Mouse (Mus musculus) stomach, embryonic 16.5 days (tissue): Measurements from ENCODE around the gene 2610318N02Rik. TPM values are rescaled to one million over a fixed set of nuclear protein-coding genes. Genes with fewer than 3 reads are reported as not detected.

Experiments
- ATAC-seq: fragments of 200-750 bp; cut with Nextera tagmentation; 2 replicates; pipeline ENCODE4 v1.8.0; 2017; ENCODE audit warnings: moderate number of reproducible peaks, moderate TSS enrichment; ENCODE audit not compliant: insufficient read depth, low FRiP score
- H3K27ac ChIP-seq: fragments of 300-500 bp; sonication (generic); 2 replicates; pipeline ENCODE4 v1.5.1; 2014; ENCODE audit warnings: low read length
- H3K27me3 ChIP-seq: fragments of 300-500 bp; sonication (generic); 2 replicates; pipeline ENCODE4 v1.6.1; 2014; ENCODE audit warnings: low read length, control low read depth, mixed read lengths; ENCODE audit not compliant: control insufficient read depth, insufficient read depth
- H3K36me3 ChIP-seq: fragments of 300-500 bp; sonication (generic); 2 replicates; pipeline ENCODE4 v1.6.1; 2014; ENCODE audit warnings: low read length; ENCODE audit not compliant: control insufficient read depth, insufficient read depth
- H3K4me1 ChIP-seq: fragments of 300-500 bp; sonication (generic); 2 replicates; pipeline ENCODE4 v1.6.1; 2014; ENCODE audit warnings: low read length, control low read depth, mixed read lengths; ENCODE audit not compliant: control insufficient read depth, insufficient read depth
- H3K4me2 ChIP-seq: fragments of 300-500 bp; sonication (generic); 2 replicates; pipeline ENCODE4 v1.6.1; 2014; ENCODE audit warnings: low read depth, low read length, mixed read lengths
- H3K4me3 ChIP-seq: fragments of 300-500 bp; sonication (generic); replicated peaks from 2 replicates; pipeline ENCODE4 v1.5.1; 2014; ENCODE audit warnings: mild to moderate bottlenecking, low read length
- H3K9ac ChIP-seq: fragments of 300-500 bp; sonication (generic); 2 replicates; pipeline ENCODE4 v1.6.1; 2014; ENCODE audit warnings: low read length
- H3K9me3 ChIP-seq: fragments of 300-500 bp; sonication (generic); replicated peaks from 2 replicates; pipeline ENCODE4 v1.6.1; 2016; ENCODE audit warnings: low read length, control low read depth; ENCODE audit not compliant: control insufficient read depth
- WGBS: fragments of 180-500 bp; shearing (Covaris S2); extraction: QIAGEN DNeasy Blood & Tissue Kit; methylation state at CpG from one replicate; pipeline ENCODE4 v1.1.7; 2014; 5-methylcytosine and 5-hydroxymethylcytosine counted together
- microRNA counts: library from miRNA; unstranded; fragments of <30 nt; microRNA quantifications from one replicate; lab custom pipeline; 2016
- microRNA-seq: library from miRNA; unstranded; fragments of <30 nt; microRNA quantifications from one replicate; pipeline ENCODE4, GENCODE M21; 2016
- polyA plus RNA-seq: library from polyadenylated mRNA; unstranded; fragments of >200 nt; fragmentation: Nextera tagmentation; extraction: Ambion mirVana; gene quantifications from 2 replicates; pipeline ENCODE4 v1.2.1, GENCODE M21; 2015

2610318N02Rik gene
- polyA plus RNA-seq, 1 experiment from 2014 or later: 21.3 TPM

DNA sequence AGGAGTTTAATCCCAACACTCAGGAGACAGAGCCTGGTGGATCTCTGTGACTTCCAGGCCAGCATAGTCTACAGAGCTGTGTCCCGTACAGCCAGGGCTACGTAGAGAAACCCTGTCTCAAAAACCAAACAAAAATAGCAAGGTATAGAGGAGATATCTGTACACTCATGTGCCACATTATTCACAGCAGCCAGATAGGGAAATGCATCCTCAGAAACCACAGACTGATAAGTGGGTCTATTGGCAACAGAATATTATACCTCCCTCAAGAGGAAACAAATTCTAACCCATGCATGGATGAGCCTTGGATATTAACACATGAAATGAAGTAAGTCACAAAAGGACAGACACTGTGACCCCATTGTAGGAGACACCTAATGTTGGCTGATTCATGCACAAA, 57.4 kb downstream of the 2610318N02Rik start:
- Histone ChIP-seq H3K4me1 (no peaks in the 10 kb centered on the region), H3K9ac (no peak overlapping the region), H3K27ac (no peak overlapping the region), H3K9me3 (no peaks in the 10 kb centered on the region), H3K4me3 (no peak overlapping the region), H3K4me2 (no peak overlapping the region), H3K36me3 (no peaks in the 10 kb centered on the region), H3K27me3 (no peaks in the 10 kb centered on the region)
- no peak for ATAC-seq
- WGBS: 74% methylated on average over 2 of the region's 2 CpGs

MicroRNAs encoded within 50 kb of the gene (microRNA counts, 519-probe panel; counts per million panel counts)
- microRNA mmu-miR-130b (lab: Ali Mortazavi, UCI) (3,579 counts per million, percentile 82 among the panel's probes with 10 or more counts), microRNA mmu-miR-301b (lab: Ali Mortazavi, UCI) (2,579 counts per million, percentile 55 among the panel's probes with 10 or more counts)

Small RNA genes lying within 50 kb of the gene (microRNA-seq; reads per million reads assigned to microRNA genes)
- 4,742 reads per million, percentile 91 among the genes with 10 or more reads in this experiment for gene Mir130b
- gene Mir301b: 54.8 reads per million, percentile 49 among the genes with 10 or more reads in this experiment

Other genes starting within 250 kb of the 2610318N02Rik start
- 21.8 and 23.1 TPM in 2 replicates for gene Ppm1f, start 228.7 kb downstream of the 2610318N02Rik start, polyA plus RNA-seq
- gene Mapk1, start 141.8 kb downstream of the 2610318N02Rik start, polyA plus RNA-seq: 130 and 134 TPM in 2 replicates
- 11.7 and 11.8 TPM in 2 replicates for gene Ypel1, start 55.5 kb downstream of the 2610318N02Rik start, polyA plus RNA-seq
- gene Ppil2, start 13.9 kb downstream of the 2610318N02Rik start, polyA plus RNA-seq: 123 and 135 TPM in 2 replicates
- gene Sdf2l1, start 7.2 kb upstream of the 2610318N02Rik start, polyA plus RNA-seq: 140 and 152 TPM in 2 replicates
- 15.9 and 20.2 TPM in 2 replicates for gene Ydjc, start 19.5 kb upstream of the 2610318N02Rik start, polyA plus RNA-seq
- 1.6 TPM in 2 replicates for gene Ccdc116, start 22.1 kb upstream of the 2610318N02Rik start, polyA plus RNA-seq
- gene Ube2l3, start 77.5 kb upstream of the 2610318N02Rik start, polyA plus RNA-seq: 320 and 331 TPM in 2 replicates
- 0.44 and 0.57 TPM in 2 replicates for gene Rimbp3, start 83.4 kb upstream of the 2610318N02Rik start, polyA plus RNA-seq
- 4.5 and 4.9 TPM in 2 replicates for gene Hic2, start 108.4 kb upstream of the 2610318N02Rik start, polyA plus RNA-seq
- gene Tmem191c, start 150.9 kb upstream of the 2610318N02Rik start, polyA plus RNA-seq: 13.4 and 16.3 TPM in 2 replicates
- gene Serpind1, start 206.2 kb upstream of the 2610318N02Rik start, polyA plus RNA-seq: 7.8 and 10.7 TPM in 2 replicates